Mouse (Mus musculus) macrophage (primary cell): ENCODE measurements around the gene Nop53. TPM values are rescaled to one million over a fixed set of nuclear protein-coding genes. Genes with fewer than 3 reads are reported as not detected.

Experiments used
- polyA plus RNA-seq: library from polyadenylated mRNA; stranded (reverse); fragments of 250-400 nt; gene quantifications from 3 replicates; pipeline ENCODE4 v1.2.4, GENCODE M21; 2018; ENCODE audit warnings: inconsistent platforms

Gene Nop53
- polyA plus RNA-seq, 1 experiment from 2014 or later, result 94.2 TPM

Other genes starting within 250 kb of the Nop53 start
- not detected in 3 replicates for gene Obox5, start 195.9 kb downstream of the Nop53 start, polyA plus RNA-seq
- gene Obox6, start 106.4 kb downstream of the Nop53 start, polyA plus RNA-seq, result not detected in 3 replicates
- not detected in 3 replicates for gene Crx, start 66.1 kb downstream of the Nop53 start, polyA plus RNA-seq
- gene Crxos, start 63.5 kb downstream of the Nop53 start, polyA plus RNA-seq, result not detected in 3 replicates
- 198 to 402 TPM (median 262 TPM) in 3 replicates for gene Selenow, start 23.7 kb downstream of the Nop53 start, polyA plus RNA-seq
- gene Ehd2, start 21.5 kb upstream of the Nop53 start, polyA plus RNA-seq, result 0.04 to 0.12 TPM in 2 of 3 replicates, not detected in the other
- 4.9 to 8.7 TPM (median 8.4 TPM) in 3 replicates for gene Bicra, start 101.8 kb upstream of the Nop53 start, polyA plus RNA-seq
- gene Zfp541, start 115.7 kb upstream of the Nop53 start, polyA plus RNA-seq, result not detected in 3 replicates
- 85.4 to 112 TPM (median 98.6 TPM) in 3 replicates for gene Napa, start 152.4 kb upstream of the Nop53 start, polyA plus RNA-seq
- gene Kptn, start 173.8 kb upstream of the Nop53 start, polyA plus RNA-seq, result 3.3 to 6.8 TPM (median 5.9 TPM) in 3 replicates
- gene Slc8a2, start 183.8 kb upstream of the Nop53 start, polyA plus RNA-seq, result not detected in 3 replicates
- gene Meis3, start 229.0 kb upstream of the Nop53 start, polyA plus RNA-seq, result 10.2 to 15.0 TPM (median 11.2 TPM) in 3 replicates